Mouse (Mus musculus): ENCODE data around the gene Hbb-bh2. TPM values are rescaled to one million over a fixed set of nuclear protein-coding genes. Genes with fewer than 3 reads are reported as not detected.

Gene Hbb-bh2
- total RNA-seq (2014; rRNA removed; ENCODE audit: low replicate concordance) (not detected in 2 replicates), polyA plus RNA-seq (2015; fragmentation: Nextera tagmentation; extraction: Ambion mirVana) (not detected in 2 replicates)

GRCm38 (mm10) chr7:103840268-103840667 lies at the start of gene Hbb-bh2:
Gene Hbb-bh2, minus strand, starts transcription at chr7:103840520.
- ATAC-seq (ENCODE audit: insufficient read depth, low read depth) (no peak), DNase-seq (ENCODE audit: low spot score) (no peak)
- Histone ChIP-seq H3K4me2 (ENCODE audit: low read depth, low read length) (no peak within 1 kb of the TSS), H3K9ac (replicated peaks; ENCODE audit: low read depth, low read length) (no peak within 1 kb of the TSS), H3K36me3 (replicated peaks; ENCODE audit: control insufficient read depth, insufficient read depth, low read length) (no peaks in the 10 kb centered on the region), H3K4me3 (ENCODE audit: low read depth, low read length) (no peak within 1 kb of the TSS), H3K27ac (ENCODE audit: low read depth) (no peak within 1 kb of the TSS), H3K27me3 (ENCODE audit: control insufficient read depth, insufficient read depth, low read length) (no peaks in the 10 kb centered on the region), H3K4me1 (ENCODE audit: control insufficient read depth, insufficient read depth) (no peaks in the 10 kb centered on the region), H3K9me3 (replicated peaks; ENCODE audit: control insufficient read depth, low read length) (no peaks in the 10 kb centered on the region)
- 63% methylated on average over 3 of the region's 3 CpGs for WGBS
- no peak for TF ChIP-seq CTCF (IDR thresholded peaks at IDR 0.05; ENCODE audit: low read depth)
- no peak for TF ChIP-seq EP300 (IDR thresholded peaks at IDR 0.05; ENCODE audit: low read depth)

- no peak within 1 kb of the TSS for H3K27ac ChIP-seq (ENCODE audit: low read depth)
- no peak for ATAC-seq (ENCODE audit: insufficient read depth, low read depth)
- H3K9me3 ChIP-seq (replicated peaks; ENCODE audit: control insufficient read depth, low read length), result no peaks in the 10 kb centered on the region
- H3K4me2 ChIP-seq (ENCODE audit: low read depth, low read length), result no peak within 1 kb of the TSS
- no peaks in the 10 kb centered on the region for H3K4me1 ChIP-seq (ENCODE audit: control insufficient read depth, insufficient read depth)
- no peak within 1 kb of the TSS for H3K9ac ChIP-seq (replicated peaks; ENCODE audit: low read depth, low read length)
- no peaks in the 10 kb centered on the region for H3K36me3 ChIP-seq (replicated peaks; ENCODE audit: control insufficient read depth, insufficient read depth, low read length)
- H3K27me3 ChIP-seq (ENCODE audit: control insufficient read depth, insufficient read depth, low read length), result no peaks in the 10 kb centered on the region
- no peak within 1 kb of the TSS for H3K4me3 ChIP-seq (ENCODE audit: low read depth, low read length)
- no peak for TF ChIP-seq EP300 (IDR thresholded peaks at IDR 0.05; ENCODE audit: low read depth)
- TF ChIP-seq CTCF (IDR thresholded peaks at IDR 0.05; ENCODE audit: low read depth), result no peak
- DNase-seq (ENCODE audit: low spot score), result no peak
Measured at GRCm38 (mm10) chr7:103886152-103886551, 45.8 kb upstream of the Hbb-bh2 start, which contains the start of gene Olfr66. Gene Olfr66, minus strand, starts transcription at chr7:103886252.

- ATAC-seq (ENCODE audit: insufficient read depth, low read depth) (no peak), DNase-seq (ENCODE audit: low spot score) (no peak)
- no peaks in the 10 kb centered on the region for H3K9me3 ChIP-seq (replicated peaks; ENCODE audit: control insufficient read depth, low read length)
- H3K27me3 ChIP-seq (ENCODE audit: control insufficient read depth, insufficient read depth, low read length), result no peaks in the 10 kb centered on the region
- H3K4me3 ChIP-seq (ENCODE audit: low read depth, low read length), result no peak overlapping the region
- no peak for TF ChIP-seq CTCF (IDR thresholded peaks at IDR 0.05; ENCODE audit: low read depth)
- no peak for TF ChIP-seq EP300 (IDR thresholded peaks at IDR 0.05; ENCODE audit: low read depth)
- WGBS, result 53% methylated on average over 2 of the region's 2 CpGs
- no peaks in the 10 kb centered on the region for H3K4me1 ChIP-seq (ENCODE audit: control insufficient read depth, insufficient read depth)
- H3K4me2 ChIP-seq (ENCODE audit: low read depth, low read length), result no peak overlapping the region
- H3K27ac ChIP-seq (ENCODE audit: low read depth), result no peak overlapping the region
- no peak overlapping the region for H3K9ac ChIP-seq (replicated peaks; ENCODE audit: low read depth, low read length)
- H3K36me3 ChIP-seq (replicated peaks; ENCODE audit: control insufficient read depth, insufficient read depth, low read length), result no peaks in the 10 kb centered on the region
Measured at GRCm38 (mm10) chr7:103877093-103877492, 36.8 kb upstream of the Hbb-bh2 start.

- Histone ChIP-seq H3K4me2 (ENCODE audit: low read depth, low read length) (no peak overlapping the region), H3K4me1 (ENCODE audit: control insufficient read depth, insufficient read depth) (peaks cover 5% of the 10 kb centered on the region; the same call in 1 of the 2 replicates), H3K9ac (replicated peaks; ENCODE audit: low read depth, low read length) (no peak overlapping the region), H3K27ac (ENCODE audit: low read depth) (no peak overlapping the region), H3K4me3 (ENCODE audit: low read depth, low read length) (no peak overlapping the region), H3K9me3 (replicated peaks; ENCODE audit: control insufficient read depth, low read length) (no peaks in the 10 kb centered on the region), H3K27me3 (ENCODE audit: control insufficient read depth, insufficient read depth, low read length) (no peaks in the 10 kb centered on the region), H3K36me3 (replicated peaks; ENCODE audit: control insufficient read depth, insufficient read depth, low read length) (no peaks in the 10 kb centered on the region)
- ATAC-seq (ENCODE audit: insufficient read depth, low read depth) (no peak), DNase-seq (ENCODE audit: low spot score) (no peak)
- 36% methylated on average over 5 of the region's 5 CpGs for WGBS
- TF ChIP-seq CTCF (IDR thresholded peaks at IDR 0.05; ENCODE audit: low read depth), result no peak
- no peak for TF ChIP-seq EP300 (IDR thresholded peaks at IDR 0.05; ENCODE audit: low read depth)
Measured at GRCm38 (mm10) chr7:103874451-103874850, 34.1 kb upstream of the Hbb-bh2 start.

- 0% methylated on average over 1 of the region's 1 CpGs for WGBS
- DNase-seq (ENCODE audit: low spot score), result peak; percentile 12
- no peak overlapping the region for H3K4me2 ChIP-seq (ENCODE audit: low read depth, low read length)
Measured at GRCm38 (mm10) chr7:103873064-103873463, 32.7 kb upstream of the Hbb-bh2 start.

GRCm38 (mm10) chr7:103870667-103871066 lies 30.3 kb upstream of the Hbb-bh2 start:
- no peak for ATAC-seq (ENCODE audit: insufficient read depth, low read depth)
- no peak for TF ChIP-seq CTCF (IDR thresholded peaks at IDR 0.05; ENCODE audit: low read depth)
- DNase-seq (ENCODE audit: low spot score), result no peak
- no peak overlapping the region for H3K4me2 ChIP-seq (ENCODE audit: low read depth, low read length)
- H3K27ac ChIP-seq (ENCODE audit: low read depth), result no peak overlapping the region
- no peak overlapping the region for H3K4me3 ChIP-seq (ENCODE audit: low read depth, low read length)
- H3K36me3 ChIP-seq (replicated peaks; ENCODE audit: control insufficient read depth, insufficient read depth, low read length), result no peaks in the 10 kb centered on the region
- H3K9ac ChIP-seq (replicated peaks; ENCODE audit: low read depth, low read length), result no peak overlapping the region
- no peaks in the 10 kb centered on the region for H3K27me3 ChIP-seq (ENCODE audit: control insufficient read depth, insufficient read depth, low read length)
- no peaks in the 10 kb centered on the region for H3K9me3 ChIP-seq (replicated peaks; ENCODE audit: control insufficient read depth, low read length)
- H3K4me1 ChIP-seq (ENCODE audit: control insufficient read depth, insufficient read depth), result peaks cover 5% of the 10 kb centered on the region; the same call in 1 of the 2 replicates

More at GRCm38 (mm10) chr7:103873064-103873463, 32.7 kb upstream of the Hbb-bh2 start:
- Histone ChIP-seq H3K27me3 (ENCODE audit: control insufficient read depth, insufficient read depth, low read length) (no peaks in the 10 kb centered on the region), H3K4me1 (ENCODE audit: control insufficient read depth, insufficient read depth) (peaks cover 5% of the 10 kb centered on the region; the same call in 1 of the 2 replicates), H3K4me3 (ENCODE audit: low read depth, low read length) (no peak overlapping the region), H3K27ac (ENCODE audit: low read depth) (no peak overlapping the region), H3K36me3 (replicated peaks; ENCODE audit: control insufficient read depth, insufficient read depth, low read length) (no peaks in the 10 kb centered on the region), H3K9ac (replicated peaks; ENCODE audit: low read depth, low read length) (no peak overlapping the region), H3K9me3 (replicated peaks; ENCODE audit: control insufficient read depth, low read length) (no peaks in the 10 kb centered on the region)
- no peak for ATAC-seq (ENCODE audit: insufficient read depth, low read depth)
- TF ChIP-seq EP300 (IDR thresholded peaks at IDR 0.05; ENCODE audit: low read depth) (no peak), CTCF (IDR thresholded peaks at IDR 0.05; ENCODE audit: low read depth) (peak; percentile 57)
